Mouse (Mus musculus) lung, embryonic 14.5 days (tissue): ENCODE data around the gene Gad2. TPM values are rescaled to one million over a fixed set of nuclear protein-coding genes. Genes with fewer than 3 reads are reported as not detected.

ENCODE experiments used
- ATAC-seq: fragments of 200-750 bp; cut with Nextera tagmentation; 2 replicates; pipeline ENCODE4 v1.8.0; 2017; ENCODE audit warnings: mild to moderate bottlenecking, moderate TSS enrichment, moderate library complexity; ENCODE audit not compliant: insufficient read depth
- DNase-seq: peaks from one replicate; pipeline ENCODE4 v3.0.0-alpha.2; 2015
- H3K27ac ChIP-seq: fragments of 300-500 bp; sonication (generic); 2 replicates; pipeline ENCODE4 v1.5.1; 2014; ENCODE audit warnings: low read depth, mild to moderate bottlenecking, moderate library complexity
- H3K27me3 ChIP-seq: fragments of 300-500 bp; sonication (generic); 2 replicates; pipeline ENCODE4 v1.6.1; 2014; ENCODE audit warnings: low read length, control low read depth; ENCODE audit not compliant: insufficient read depth
- H3K36me3 ChIP-seq: fragments of 300-500 bp; sonication (generic); 2 replicates; pipeline ENCODE4 v1.6.1; 2014; ENCODE audit warnings: control low read depth; ENCODE audit not compliant: insufficient read depth
- H3K4me1 ChIP-seq: fragments of 300-500 bp; sonication (generic); 2 replicates; pipeline ENCODE4 v1.6.1; 2014; ENCODE audit warnings: antibody characterized with exemption, control low read depth; ENCODE audit not compliant: insufficient read depth
- H3K4me2 ChIP-seq: fragments of 300-500 bp; sonication (generic); 2 replicates; pipeline ENCODE4 v1.6.1; 2014; ENCODE audit warnings: mild to moderate bottlenecking
- H3K4me3 ChIP-seq: fragments of 300-500 bp; sonication (generic); 2 replicates; pipeline ENCODE4 v1.5.1; 2014; ENCODE audit warnings: low read depth, low read length
- H3K9ac ChIP-seq: fragments of 300-500 bp; sonication (generic); 2 replicates; pipeline ENCODE4 v1.6.1; 2014
- H3K9me3 ChIP-seq: fragments of 300-500 bp; sonication (generic); 2 replicates; pipeline ENCODE4 v1.6.1; 2016; ENCODE audit warnings: low read depth, low read length, control low read depth
- CTCF ChIP-seq: IDR thresholded peaks from 2 replicates; pipeline ENCODE4 v1.5.1; 2016; ENCODE audit warnings: antibody characterized with exemption, low read depth
- WGBS: fragments of 180-500 bp; shearing (Covaris S2); extraction: QIAGEN DNeasy Blood & Tissue Kit; methylation state at CpG from one replicate; pipeline ENCODE4 v1.1.7; 2014; 5-methylcytosine and 5-hydroxymethylcytosine counted together
- polyA plus RNA-seq: library from polyadenylated mRNA; unstranded; fragments of >200 nt; fragmentation: Nextera tagmentation; extraction: Ambion mirVana; gene quantifications from 2 replicates; pipeline ENCODE4 v1.2.1, GENCODE M21; 2014

Gene Gad2
- polyA plus RNA-seq, 1 experiment from 2014 or later: 0.36 TPM

GRCm38 (mm10) chr2:22704780-22705727 lies 83.0 kb downstream of the Gad2 start:
- no peaks in the 10 kb centered on the region for H3K4me1 ChIP-seq
- WGBS: 54% methylated on average over 4 of the region's 4 CpGs
- no peak overlapping the region for H3K27ac ChIP-seq
- DNase-seq (no peak), ATAC-seq (no peak)
- no peak overlapping the region for H3K4me2 ChIP-seq
- TF ChIP-seq CTCF: no peak
- no peak overlapping the region for H3K9ac ChIP-seq
- no peaks in the 10 kb centered on the region for H3K36me3 ChIP-seq
- H3K4me3 ChIP-seq: no peak overlapping the region
- no peaks in the 10 kb centered on the region for H3K9me3 ChIP-seq
- no peaks in the 10 kb centered on the region for H3K27me3 ChIP-seq

DNA sequence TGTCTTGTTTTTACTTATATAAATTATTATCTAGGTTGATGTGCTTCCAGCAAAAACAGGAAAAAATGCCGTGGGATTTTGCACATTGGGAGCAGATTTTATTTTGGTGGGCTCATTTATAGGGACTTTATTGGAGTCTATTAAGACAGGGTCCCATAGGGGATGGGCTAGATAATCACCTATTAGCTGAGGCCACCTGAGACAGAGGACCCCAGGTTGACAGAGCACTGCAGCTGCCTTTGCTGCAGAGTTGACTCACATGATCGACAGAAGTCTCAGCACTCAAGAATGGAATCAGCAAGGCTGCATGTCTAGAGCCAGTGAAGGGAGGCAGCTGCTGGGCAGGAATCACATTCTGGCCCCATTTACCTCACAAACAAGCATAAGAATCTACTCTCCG lies 84.2 kb downstream of the Gad2 start:
- 53% methylated on average over 3 of the region's 3 CpGs for WGBS
- H3K4me2 ChIP-seq: no peak overlapping the region
- H3K9me3 ChIP-seq: no peaks in the 10 kb centered on the region
- no peak overlapping the region for H3K27ac ChIP-seq
- no peak overlapping the region for H3K9ac ChIP-seq
- H3K4me3 ChIP-seq: no peak overlapping the region
- H3K4me1 ChIP-seq: no peaks in the 10 kb centered on the region
- ATAC-seq (no peak), DNase-seq (no peak)
- no peaks in the 10 kb centered on the region for H3K27me3 ChIP-seq
- H3K36me3 ChIP-seq: no peaks in the 10 kb centered on the region
- no peak for TF ChIP-seq CTCF

DNA sequence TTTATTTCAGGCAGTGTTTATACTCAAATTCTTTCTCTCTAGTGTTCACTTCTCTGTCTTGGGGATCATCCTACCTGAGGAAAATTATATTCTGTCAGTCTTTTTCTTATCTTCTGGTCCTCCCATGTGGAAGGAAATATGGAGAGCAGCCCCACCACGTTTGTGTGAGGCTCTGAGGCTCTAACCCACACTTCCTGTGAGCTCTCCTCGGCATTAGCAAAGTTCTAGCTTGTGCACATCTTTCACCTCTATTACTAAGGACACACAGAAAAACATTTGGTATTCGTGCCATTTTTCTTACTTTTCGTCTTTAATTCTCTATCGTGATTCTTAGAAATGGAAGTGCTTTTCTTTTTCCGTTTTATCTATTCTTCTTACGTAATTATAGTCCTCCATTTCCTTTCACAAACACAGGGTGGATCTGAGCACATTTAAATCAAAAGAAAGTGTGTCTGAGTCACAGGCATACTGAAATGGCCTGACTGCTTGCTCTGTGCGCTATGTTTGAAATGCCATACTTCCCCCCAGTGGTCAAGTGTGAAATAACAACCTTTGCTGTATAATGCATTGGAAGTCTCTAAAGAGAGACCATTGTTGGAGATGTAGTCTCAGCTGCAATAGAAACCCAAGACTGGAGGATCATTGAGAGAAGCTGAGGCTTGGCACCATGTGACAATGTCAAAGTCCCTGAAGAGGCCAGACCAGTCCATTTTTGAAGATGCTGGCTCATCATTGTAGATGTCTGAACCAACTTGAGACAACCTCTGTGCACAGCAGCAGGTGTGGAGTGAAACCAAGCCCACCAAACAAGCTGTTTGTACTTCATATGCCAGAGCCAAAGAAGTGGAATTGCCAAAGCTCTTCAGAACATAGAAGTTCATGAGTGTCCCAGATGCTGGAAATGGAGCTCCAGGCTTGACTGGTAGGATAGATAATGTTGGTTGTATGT lies 99.8 kb downstream of the Gad2 start:
- no peaks in the 10 kb centered on the region for H3K4me1 ChIP-seq
- 20% methylated on average over 8 of the region's 8 CpGs for WGBS
- peak; percentile 85 for TF ChIP-seq CTCF
- peak; percentile 95 for ATAC-seq
- H3K36me3 ChIP-seq: no peaks in the 10 kb centered on the region
- no peaks in the 10 kb centered on the region for H3K9me3 ChIP-seq
- no peak overlapping the region for H3K4me3 ChIP-seq
- DNase-seq: peak; percentile 92
- H3K9ac ChIP-seq: no peak overlapping the region
- no peak overlapping the region for H3K27ac ChIP-seq
- H3K4me2 ChIP-seq: 0 out of 2 replicates have a peak overlapping the region, but pooled peaks have one; percentile 20
- H3K27me3 ChIP-seq: no peaks in the 10 kb centered on the region

GRCm38 (mm10) chr2:22723927-22724534 lies 102.0 kb downstream of the Gad2 start:
- Histone ChIP-seq H3K4me1 (no peaks in the 10 kb centered on the region), H3K4me3 (no peak overlapping the region), H3K36me3 (no peaks in the 10 kb centered on the region), H3K9ac (no peak overlapping the region), H3K27ac (no peak overlapping the region), H3K9me3 (no peaks in the 10 kb centered on the region), H3K4me2 (no peak overlapping the region), H3K27me3 (no peaks in the 10 kb centered on the region)
- ATAC-seq (no peak), DNase-seq (no peak)
- WGBS: 47% methylated on average over 3 of the region's 3 CpGs
- no peak for TF ChIP-seq CTCF

- no peak overlapping the region for H3K4me3 ChIP-seq
- DNase-seq (no peak), ATAC-seq (no peak)
- TF ChIP-seq CTCF: no peak
- H3K27me3 ChIP-seq: no peaks in the 10 kb centered on the region
- H3K9ac ChIP-seq: no peak overlapping the region
- 75% methylated on average over 1 of the region's 1 CpGs for WGBS
- no peak overlapping the region for H3K4me2 ChIP-seq
- no peak overlapping the region for H3K27ac ChIP-seq
- H3K9me3 ChIP-seq: no peaks in the 10 kb centered on the region
- H3K36me3 ChIP-seq: no peaks in the 10 kb centered on the region
- H3K4me1 ChIP-seq: no peaks in the 10 kb centered on the region
Observed at GRCm38 (mm10) chr2:22727113-22727512, 105.1 kb downstream of the Gad2 start.

DNA sequence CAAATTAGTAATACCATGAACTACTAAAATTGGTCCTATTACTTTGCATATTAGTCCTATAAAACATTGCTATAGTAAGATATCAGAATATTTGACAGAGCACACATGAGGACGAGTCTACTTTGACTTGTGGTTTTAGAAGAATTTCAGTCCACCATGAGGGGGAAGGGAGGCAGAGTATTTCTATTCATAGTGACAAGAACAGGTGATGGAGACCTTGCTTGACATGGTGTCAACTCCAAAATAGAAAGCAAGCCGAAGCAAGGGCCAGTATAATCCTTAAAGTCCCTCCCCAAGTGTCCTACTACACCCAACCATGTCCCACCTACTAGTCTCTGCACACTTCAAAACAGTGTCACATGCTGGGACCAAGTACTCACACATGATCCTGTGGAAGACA lies 114.1 kb downstream of the Gad2 start:
- H3K27ac ChIP-seq: no peak overlapping the region
- H3K9me3 ChIP-seq: no peaks in the 10 kb centered on the region
- WGBS: 69% methylated on average over 2 of the region's 2 CpGs
- no peak overlapping the region for H3K4me3 ChIP-seq
- ATAC-seq: no peak
- H3K36me3 ChIP-seq: no peaks in the 10 kb centered on the region
- no peaks in the 10 kb centered on the region for H3K4me1 ChIP-seq
- DNase-seq: no peak
- H3K9ac ChIP-seq: no peak overlapping the region
- H3K27me3 ChIP-seq: no peaks in the 10 kb centered on the region
- TF ChIP-seq CTCF: no peak
- no peak overlapping the region for H3K4me2 ChIP-seq
